9 mouse cellular contexts compared by ENCODE assay signal in the genomic region with DNA sequence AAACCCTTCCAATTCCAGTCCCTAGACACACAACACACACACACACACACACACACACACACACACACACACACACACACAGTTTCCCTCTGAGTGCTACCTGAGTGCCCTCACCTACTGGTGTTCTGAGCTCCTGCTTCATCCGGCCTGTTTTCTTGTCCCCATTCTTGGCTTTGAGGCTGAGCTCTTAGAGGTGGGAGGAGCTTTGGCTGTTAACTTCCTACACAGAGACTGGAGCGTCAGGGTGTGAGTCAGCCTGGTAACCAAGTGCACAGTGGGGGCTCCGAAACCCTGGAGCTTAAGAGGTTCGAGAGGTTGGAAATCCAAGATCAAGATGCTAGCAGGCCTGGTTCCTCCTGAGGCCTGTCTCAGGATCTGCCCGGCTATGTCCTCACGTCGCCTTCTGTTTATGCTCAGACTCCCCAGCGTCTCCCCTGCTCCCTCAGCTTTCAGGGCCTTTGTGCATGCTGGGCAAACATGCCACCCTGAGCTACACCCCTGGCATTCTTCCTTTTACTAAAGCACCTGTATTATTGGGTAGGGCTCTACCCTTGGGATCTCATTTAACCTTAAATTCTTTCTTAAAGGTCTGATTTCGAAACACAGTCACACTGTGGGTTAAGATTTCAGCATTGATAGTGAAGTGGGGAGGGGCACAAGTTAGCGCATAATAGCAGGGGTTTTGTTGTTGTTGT. TPM values are rescaled to one million over a fixed set of nuclear protein-coding genes. Genes with fewer than 3 reads are reported as not detected.
DNase-seq lines count a peak whose midpoint lies in the region; ATAC-seq and TF ChIP-seq lines count a peak whose summit lies in the region.
"Had no signal": no experiment of that assay in that cellular context is flagged by ENCODE, and none has a peak within 500 bp of the region (broad histone marks: within the 10 kb centered on the region; RNA-seq: fewer than 3 reads in every experiment).

No protein-coding gene starts in this region.

- no peak for TF ChIP-seq EP300 in heart, postnatal 0 days (IDR thresholded peaks at IDR 0.05; ENCODE audit: low read depth)

- H3K4me2 ChIP-seq in heart, postnatal 0 days (ENCODE audit: low read depth, low read length): no peak overlapping the region
- H3K4me2 ChIP-seq in forebrain, embryonic 12.5 days: no peak overlapping the region

- peaks cover 14% of the 10 kb centered on the region for H3K4me1 ChIP-seq in heart, postnatal 0 days (ENCODE audit: control insufficient read depth, insufficient read depth)
- H3K4me1 ChIP-seq in forebrain, embryonic 12.5 days: no peaks in the 10 kb centered on the region

- TF ChIP-seq CTCF in heart, postnatal 0 days (IDR thresholded peaks at IDR 0.05; ENCODE audit: low read depth): no peak

- ATAC-seq in heart, postnatal 0 days (ENCODE audit: insufficient read depth, low read depth): 0 out of 2 replicates have a peak, but pooled peaks have one; percentile 37
- peak; percentile 53 for ATAC-seq in megakaryocyte, adult 5-6 weeks (ENCODE audit: poor library complexity, severe bottlenecking)
- ATAC-seq in forebrain, embryonic 12.5 days (ENCODE audit: low FRiP score): no peak

- no peaks in the 10 kb centered on the region for H3K9me3 ChIP-seq in heart, postnatal 0 days (replicated peaks; ENCODE audit: control insufficient read depth, low read length)
- no peaks in the 10 kb centered on the region for H3K9me3 ChIP-seq in forebrain, embryonic 12.5 days

- no peak overlapping the region for H3K9ac ChIP-seq in heart, postnatal 0 days (replicated peaks; ENCODE audit: low read depth, low read length)
- H3K9ac ChIP-seq in forebrain, embryonic 12.5 days: no peak overlapping the region

- no peak overlapping the region for H3K4me3 ChIP-seq in heart, postnatal 0 days (ENCODE audit: low read depth, low read length)
- H3K4me3 ChIP-seq in forebrain, embryonic 12.5 days (replicated peaks): no peak overlapping the region

- WGBS in heart, postnatal 0 days: 62% methylated on average over 10 of the region's 10 CpGs
- 59% methylated on average over 10 of the region's 10 CpGs for WGBS in forebrain, embryonic 12.5 days

- intact Hi-C loops in heart, postnatal 25 days (cut with DNase I): no loop called here

- H3K27ac ChIP-seq in heart, postnatal 0 days (ENCODE audit: low read depth): no peak overlapping the region
- H3K27ac ChIP-seq in forebrain, embryonic 12.5 days: no peak overlapping the region

- DNase-seq in heart, postnatal 0 days (ENCODE audit: low spot score): no peak
- no peak for DNase-seq in heart, postnatal 25 days (ENCODE audit: low spot score)
- peak; percentile 58 for DNase-seq in T-cell, adult 2 months (ENCODE audit: low spot score)
- peak; percentile 20 for DNase-seq in fibroblast of lung, adult 2 months (ENCODE audit: low read depth)
- no peak for DNase-seq in spleen, postnatal 10 days (ENCODE audit: low spot score in 2 of 2)
- DNase-seq in gastrocnemius, postnatal 10 days: no peak

- H3K27me3 ChIP-seq in heart, postnatal 0 days (ENCODE audit: control insufficient read depth, insufficient read depth, low read length): no peaks in the 10 kb centered on the region
- no peaks in the 10 kb centered on the region for H3K27me3 ChIP-seq in forebrain, embryonic 12.5 days

- H3K36me3 ChIP-seq in heart, postnatal 0 days (replicated peaks; ENCODE audit: control insufficient read depth, insufficient read depth, low read length): no peaks in the 10 kb centered on the region
- peaks cover 9% of the 10 kb centered on the region; the same call in 1 of the 2 replicates for H3K36me3 ChIP-seq in forebrain, embryonic 12.5 days (replicated peaks)

RNA-seq across cellular contexts. Expression of a gene that starts 45.0 kb away (rescaled TPM):
- total RNA-seq in heart, postnatal 0 days (2014; rRNA removed; ENCODE audit: low replicate concordance): 1.1 and 10.3 TPM in 2 replicates
- polyA plus RNA-seq in heart, postnatal 0 days (2015; fragmentation: Nextera tagmentation; extraction: Ambion mirVana): 1.6 and 1.7 TPM in 2 replicates
- 1 to 10 TPM in 1 of 2 experiments, under 1 TPM in 1; 0.45 to 1.3 TPM for total RNA-seq in heart, postnatal 25 days (2021)
- total RNA-seq in megakaryocyte, adult 5-6 weeks (2015): not detected in 2 replicates
- not detected in 2 replicates for total RNA-seq in megakaryocyte, adult 5-6 weeks (2017)
- polyA plus RNA-seq in forebrain, embryonic 12.5 days (2016; fragmentation: Nextera tagmentation; extraction: Ambion mirVana): 11.8 and 13.8 TPM in 2 replicates
- total RNA-seq in gastrocnemius, postnatal 10 days (2021): 10 to 100 TPM in 1 of 2 experiments, 1 to 10 TPM in 1; 7.7 to 10.7 TPM
- total RNA-seq: liver, adult 2 months had no signal
- polyA plus RNA-seq: liver, adult 2 months had no signal

Comparison
In these comparisons a context has a peak if more than half of its experiments do, and no peak if none do; other contexts are left out.
1. DNase-seq: peak in T-cell, adult 2 months (single experiment) and fibroblast of lung, adult 2 months (single experiment); none in heart, postnatal 0 days (single experiment), heart, postnatal 25 days (single experiment), spleen, postnatal 10 days (0 of 2) and gastrocnemius, postnatal 10 days (single experiment).